ENCODE assay signal across 15 mouse cellular contexts in genomic region chrX:105939245-105939644, GRCm38 (mm10).
"Had no signal": no experiment of that assay in that cellular context is flagged by ENCODE, and none has a peak within 500 bp of the region (broad histone marks: within the 10 kb centered on the region; RNA-seq: fewer than 3 reads in every experiment).

No protein-coding gene starts in this region.

- DNase-seq: gastrocnemius, postnatal 14 days; gastrocnemius, postnatal 36 days; heart, adult 11 months; heart, adult 2 months; heart, postnatal 14 days; heart, postnatal 36 days; kidney, adult 11 months; kidney, adult 2 months; kidney, adult 9 months; kidney, postnatal 14 days; kidney, postnatal 36 days; layer of hippocampus, adult 9-11 months; layer of hippocampus, postnatal 36 days; liver; liver, embryonic 13.5 days had no signal
